In the genomic region with DNA sequence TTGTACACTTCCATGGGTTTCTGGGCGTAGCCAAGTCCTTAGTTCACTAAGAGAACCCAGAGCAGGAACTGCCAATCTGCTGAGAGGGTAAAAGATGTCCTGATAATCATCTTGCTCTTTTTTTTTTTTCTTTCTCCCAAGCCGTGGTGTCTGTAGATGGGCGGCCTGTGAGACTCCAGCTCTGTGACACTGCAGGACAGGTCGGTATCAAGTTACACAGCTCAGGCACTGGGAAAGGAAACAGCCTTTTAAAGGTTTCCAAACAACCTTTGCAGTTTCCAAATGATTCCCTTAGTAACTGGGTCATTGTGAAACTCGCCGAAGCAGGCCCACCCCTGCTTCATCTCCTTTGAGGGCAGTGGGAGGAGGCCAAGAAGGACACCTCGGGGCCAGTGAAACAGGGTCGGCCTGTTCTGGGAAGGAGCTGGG, we compare ENCODE assay signal across 8 mouse cellular contexts. TPM values are rescaled to one million over a fixed set of nuclear protein-coding genes. Genes with fewer than 3 reads are reported as not detected.
A peak's percentile ranks its signal among the peaks of the same experiment; 100 is the strongest.
DNase-seq lines count a peak whose midpoint lies in the region; ATAC-seq and TF ChIP-seq lines count a peak whose summit lies in the region.

No protein-coding gene starts in this region.

- DNase-seq in cerebellum, adult 2 months = peak; percentile 25 to 36
- DNase-seq in cerebellum, adult 11-12 months = no peak
- DNase-seq in forebrain, embryonic 10.5 days (ENCODE audit: extremely low spot score, low spot score) = peak; percentile 38
- DNase-seq in limb, embryonic 11.5 days (ENCODE audit: low spot score) = peak; percentile 48
- no peak for DNase-seq in left cerebral cortex, adult 18-20 months (ENCODE audit: low spot score in 2 of 2)
- no peak for DNase-seq in Muller cell, postnatal 12 days (ENCODE audit: inconsistent ontology term)

- H3K4me3 ChIP-seq in cerebellum, adult 2 months (replicated peaks; ENCODE audit: insufficient read depth, low read depth, low read length) = no peak overlapping the region
- 0 out of 2 replicates have a peak overlapping the region, but pooled peaks have one; percentile 83 for H3K4me3 ChIP-seq in E14TG2a.4 (replicated peaks; ENCODE audit: low read length)
- H3K4me3 ChIP-seq in forebrain, embryonic 10.5 days = peak overlapping the region; percentile 83
- peak overlapping the region; percentile 64 for H3K4me3 ChIP-seq in limb, embryonic 11.5 days (ENCODE audit: low read depth, low read length)
- H3K4me3 ChIP-seq in myocyte = peak overlapping the region; percentile 40

- peak overlapping the region; percentile 33; the same call in 1 of the 2 replicates for H3K27ac ChIP-seq in cerebellum, adult 2 months (ENCODE audit: insufficient read depth, low read length)
- H3K27ac ChIP-seq in forebrain, embryonic 10.5 days = peak overlapping the region; percentile 63
- no peak overlapping the region for H3K27ac ChIP-seq in limb, embryonic 11.5 days (replicated peaks; ENCODE audit: low read depth, low read length)

- WGBS in cerebellum, adult 2 months = 48% methylated on average over 8 of the region's 8 CpGs
- WGBS in forebrain, embryonic 10.5 days = under 1% methylated on average over 8 of the region's 8 CpGs
- 2% methylated on average over 8 of the region's 8 CpGs for WGBS in limb, embryonic 11.5 days

- H3ac ChIP-seq in myocyte (ENCODE audit: control insufficient read depth, insufficient read length) = no peak overlapping the region

- peaks cover 14% of the 10 kb centered on the region for H3K36me3 ChIP-seq in E14TG2a.4 (ENCODE audit: insufficient read depth, low read length)
- H3K36me3 ChIP-seq in forebrain, embryonic 10.5 days (replicated peaks) = peaks cover 46% of the 10 kb centered on the region
- peaks cover 3% of the 10 kb centered on the region; the same call in 1 of the 2 replicates for H3K36me3 ChIP-seq in limb, embryonic 11.5 days (ENCODE audit: control insufficient read depth, insufficient read depth, low read length)
- H3K36me3 ChIP-seq in myocyte (ENCODE audit: control insufficient read depth, insufficient read depth) = peaks cover 8% of the 10 kb centered on the region

- TF ChIP-seq POLR2A in cerebellum, adult 2 months (IDR thresholded peaks at IDR 0.05; ENCODE audit: borderline replicate concordance, insufficient read depth, low read length) = no peak
- no peak for TF ChIP-seq POLR2A in myocyte (IDR thresholded peaks at IDR 0.05; ENCODE audit: insufficient read length, low read depth)

- peaks cover 9% of the 10 kb centered on the region for H3K79me2 ChIP-seq in myocyte (ENCODE audit: control insufficient read depth, insufficient read depth)

- H3K4me1 ChIP-seq in cerebellum, adult 2 months (ENCODE audit: control insufficient read depth, insufficient read depth, low read length) = no peaks in the 10 kb centered on the region
- H3K4me1 ChIP-seq in E14TG2a.4 (replicated peaks; ENCODE audit: low read depth, low read length) = peaks cover 32% of the 10 kb centered on the region
- H3K4me1 ChIP-seq in forebrain, embryonic 10.5 days = peaks cover 31% of the 10 kb centered on the region
- H3K4me1 ChIP-seq in limb, embryonic 11.5 days (ENCODE audit: control insufficient read depth, insufficient read depth, low read length) = peaks cover 12% of the 10 kb centered on the region

- H3K9me3 ChIP-seq in E14TG2a.4 (ENCODE audit: low read length) = no peaks in the 10 kb centered on the region
- no peaks in the 10 kb centered on the region for H3K9me3 ChIP-seq in forebrain, embryonic 10.5 days
- H3K9me3 ChIP-seq in limb, embryonic 11.5 days (ENCODE audit: control insufficient read depth, low read length) = no peaks in the 10 kb centered on the region

- peak overlapping the region; percentile 64 for H3K4me2 ChIP-seq in limb, embryonic 11.5 days (ENCODE audit: low read depth, severe bottlenecking)
- H3K4me2 ChIP-seq in myocyte (ENCODE audit: low read depth) = peak overlapping the region; percentile 84

- TF ChIP-seq CTCF in cerebellum, adult 2 months (IDR thresholded peaks at IDR 0.05; ENCODE audit: borderline replicate concordance, insufficient read depth, low read depth, low read length) = no peak
- TF ChIP-seq CTCF in E14TG2a.4 (conservative IDR thresholded peaks at IDR 0.05; ENCODE audit: low read length) = no peak

- ATAC-seq in limb, embryonic 11.5 days (ENCODE audit: insufficient number of reproducible peaks, low FRiP score, low TSS enrichment, low read depth) = no peak

- H3K27me3 ChIP-seq in cerebellum, adult 2 months (ENCODE audit: control insufficient read depth, insufficient read depth, low read length) = no peaks in the 10 kb centered on the region
- H3K27me3 ChIP-seq in E14TG2a.4 (ENCODE audit: insufficient read depth, low read length) (peaks cover 23% of the 10 kb centered on the region), myocyte (ENCODE audit: control insufficient read depth, insufficient read depth, insufficient read length) (no peaks in the 10 kb centered on the region)
- no peaks in the 10 kb centered on the region for H3K27me3 ChIP-seq in forebrain, embryonic 10.5 days (ENCODE audit: poor library complexity, severe bottlenecking)
- no peaks in the 10 kb centered on the region for H3K27me3 ChIP-seq in limb, embryonic 11.5 days (ENCODE audit: control insufficient read depth, insufficient read depth, low read length)

- H3K9ac ChIP-seq in limb, embryonic 11.5 days (ENCODE audit: low read length) = peak overlapping the region; percentile 17; the same call in 1 of the 2 replicates

TF ChIP-seq in myocyte, 11 proteins besides CTCF, POLR2A, EP300 and RAD21:
- TF ChIP-seq E2F4 (IDR thresholded peaks at IDR 0.05; ENCODE audit: insufficient read depth) = no peak
- no peak for TF ChIP-seq TCF3 (IDR thresholded peaks at IDR 0.05; ENCODE audit: insufficient read length, low read depth)
- no peak for TF ChIP-seq POLR2AphosphoS2 (IDR thresholded peaks at IDR 0.05; ENCODE audit: insufficient read length, low read depth)
- TF ChIP-seq TCF12 (IDR thresholded peaks at IDR 0.05; ENCODE audit: insufficient read depth, poor library complexity, severe bottlenecking) = no peak
- TF ChIP-seq USF1 (IDR thresholded peaks at IDR 0.05; ENCODE audit: low read depth) = no peak
- no peak for TF ChIP-seq MYOD1 (IDR thresholded peaks at IDR 0.05; ENCODE audit: control insufficient read depth in 1 of 3, insufficient read length in 2 of 3, low read depth in 2 of 3)
- no peak for TF ChIP-seq CEBPB (IDR thresholded peaks at IDR 0.05; ENCODE audit: insufficient read depth, poor library complexity, severe bottlenecking)
- TF ChIP-seq MYOG (IDR thresholded peaks at IDR 0.05; ENCODE audit: control insufficient read depth in 1 of 3, insufficient read depth in 1 of 3, insufficient read length in 2 of 3, low read depth in 2 of 3) = no peak
- no peak for TF ChIP-seq REST (IDR thresholded peaks at IDR 0.05; ENCODE audit: insufficient read depth, insufficient read length)
- TF ChIP-seq MAX (IDR thresholded peaks at IDR 0.05; ENCODE audit: low read depth) = no peak
- no peak for TF ChIP-seq SRF (IDR thresholded peaks at IDR 0.05; ENCODE audit: control insufficient read depth, insufficient read length, low read depth)

RNA-seq across cellular contexts. Expression of a gene that starts 1.6 kb away (rescaled TPM):
- 33.4 and 34.9 TPM in 2 replicates for polyA plus RNA-seq in cerebellum, adult 2 months (2012; rRNA removed)
- polyA plus RNA-seq in forebrain, embryonic 10.5 days (2016; fragmentation: Nextera tagmentation; extraction: Ambion mirVana) = 5.9 and 6.0 TPM in 2 replicates
- polyA plus RNA-seq in limb, embryonic 11.5 days (2014; fragmentation: Nextera tagmentation; extraction: Ambion mirVana) = 8.6 and 10.1 TPM in 2 replicates
- polyA plus RNA-seq in myocyte (2012; fragmentation: generic; extraction: Trizol) = 11.8 TPM
- 10 to 100 TPM; 37.7 to 43.3 TPM for total RNA-seq in left cerebral cortex, adult 18-20 months (2021)

Comparison
In these comparisons a context has a peak if more than half of its experiments do, and no peak if none do; other contexts are left out.
1. DNase-seq: peak in cerebellum, adult 2 months (2 of 2), forebrain, embryonic 10.5 days (single experiment) and limb, embryonic 11.5 days (single experiment); none in cerebellum, adult 11-12 months (single experiment), left cerebral cortex, adult 18-20 months (0 of 2) and Muller cell, postnatal 12 days (single experiment).